Mouse (Mus musculus): ENCODE measurements around the gene Ccdc77.

- TF ChIP-seq BHLHE40 (IDR thresholded peaks at IDR 0.05; ENCODE audit: borderline replicate concordance, low read depth, low read length) (no peak), ZKSCAN1 (IDR thresholded peaks at IDR 0.05; ENCODE audit: low read depth, low read length) (0 out of 2 replicates have a peak, but pooled peaks have one; percentile 40), HCFC1 (IDR thresholded peaks at IDR 0.05; ENCODE audit: low read depth, low read length) (peak; percentile 93), MAX (IDR thresholded peaks at IDR 0.05; ENCODE audit: low read length) (peak; percentile 75), MAFK (IDR thresholded peaks at IDR 0.05; ENCODE audit: borderline replicate concordance, low read depth, low read length) (no peak), ZC3H11A (IDR thresholded peaks at IDR 0.05; ENCODE audit: low read depth, low read length) (no peak)
Observed at GRCm38 (mm10) chr6:120363688-120364522, at the start of gene Ccdc77, which contains the start of gene Kdm5a.
